Mouse (Mus musculus) c-Kit-negative CD71-positive TER-119-positive erythroid progenitor cells, embryonic 14.5 days (primary cell): ENCODE data around the gene Meiob.
A peak's percentile ranks its signal among the peaks of the same experiment; 100 is the strongest.

ENCODE experiments used
- DNase-seq: peaks from one replicate; pipeline ENCODE4 v3.0.0-alpha.2; 2013; ENCODE audit warnings: low read depth, low spot score

Gene Meiob

GRCm38 (mm10) chr17:24821351-24822280 lies 17.5 kb downstream of the Meiob start:
- DNase-seq, result no peak

DNA sequence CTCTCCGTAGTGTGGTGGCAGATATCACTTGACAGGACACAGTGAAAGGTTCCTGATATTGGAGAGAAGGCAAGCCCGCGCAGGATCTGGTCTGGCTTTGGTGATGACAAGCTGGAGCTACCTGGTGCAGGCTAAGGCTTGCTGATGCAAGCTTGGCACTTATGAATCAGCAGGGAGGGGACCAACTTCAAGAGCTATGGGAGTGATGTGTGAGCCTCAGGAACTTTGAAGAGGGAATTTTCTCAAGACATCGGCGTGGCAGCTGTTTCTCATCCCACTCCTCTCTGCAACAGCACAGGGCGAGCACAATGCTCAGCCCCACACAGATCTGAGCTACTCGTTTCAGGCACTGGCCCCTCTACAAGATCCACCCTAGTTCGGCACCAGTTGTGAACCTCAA lies 35.8 kb downstream of the Meiob start, which contains the start of gene Hagh:
Gene Hagh (plus strand): TSS at position 302 of the 400 bp plus-strand sequence.
- no peak for DNase-seq

DNA sequence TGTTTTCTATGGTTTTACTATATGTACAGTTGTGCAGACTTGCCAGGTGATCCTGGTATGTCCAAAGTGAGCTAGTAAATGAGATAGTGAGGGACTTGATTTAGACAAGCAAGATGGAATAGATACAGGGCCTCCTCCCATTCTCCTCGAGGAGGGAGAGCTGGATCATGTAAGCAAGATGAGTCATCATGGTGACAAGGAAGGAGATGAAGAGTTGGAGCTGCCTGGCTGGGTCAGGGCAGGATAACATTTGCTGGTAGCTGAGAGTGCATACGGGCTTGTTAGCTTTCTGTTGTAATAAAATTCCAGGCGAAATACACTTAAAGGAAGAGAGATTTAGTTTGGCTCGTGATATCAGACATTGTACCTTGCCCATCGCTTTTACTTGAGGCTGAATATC lies 36.3 kb downstream of the Meiob start:
- DNase-seq, result no peak

DNA sequence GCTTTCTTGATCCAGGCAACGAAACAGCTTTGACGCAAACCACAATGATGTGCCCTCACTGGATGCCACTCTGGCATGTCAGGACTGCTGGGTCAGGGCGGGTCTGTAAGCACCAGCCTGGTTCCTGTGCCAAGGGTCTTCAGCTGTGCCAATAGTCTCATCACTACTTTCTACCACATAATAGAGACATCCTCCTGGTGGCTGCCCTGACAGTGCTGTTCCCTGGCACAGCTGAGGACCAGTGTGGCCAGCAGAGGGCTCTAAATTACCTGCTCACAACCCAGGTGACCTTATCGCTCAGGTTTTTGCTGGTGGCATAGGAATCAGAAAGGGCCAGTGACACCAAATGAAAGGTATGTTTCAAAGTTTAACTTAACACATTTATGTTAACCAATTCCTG lies 37.0 kb downstream of the Meiob start:
- no peak for DNase-seq

DNA sequence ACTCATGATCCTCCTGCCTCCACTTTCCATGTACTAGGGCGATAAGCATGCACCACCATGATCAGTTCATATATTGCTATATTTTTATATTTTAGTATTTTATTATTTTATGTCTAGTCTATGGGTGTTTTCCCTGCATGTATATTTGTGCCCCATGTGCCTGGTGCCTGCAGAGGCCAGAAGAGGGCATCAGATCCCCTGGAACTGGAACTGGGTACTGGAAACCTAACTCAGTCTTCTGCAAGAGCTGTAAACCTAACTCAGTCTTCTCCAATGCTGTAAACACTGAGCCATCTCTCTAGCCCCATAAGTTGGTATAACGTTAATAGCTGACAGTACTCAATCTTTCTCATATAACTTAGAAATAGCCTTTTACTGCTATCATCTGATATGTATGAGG lies 38.5 kb downstream of the Meiob start:
- DNase-seq, result no peak

DNA sequence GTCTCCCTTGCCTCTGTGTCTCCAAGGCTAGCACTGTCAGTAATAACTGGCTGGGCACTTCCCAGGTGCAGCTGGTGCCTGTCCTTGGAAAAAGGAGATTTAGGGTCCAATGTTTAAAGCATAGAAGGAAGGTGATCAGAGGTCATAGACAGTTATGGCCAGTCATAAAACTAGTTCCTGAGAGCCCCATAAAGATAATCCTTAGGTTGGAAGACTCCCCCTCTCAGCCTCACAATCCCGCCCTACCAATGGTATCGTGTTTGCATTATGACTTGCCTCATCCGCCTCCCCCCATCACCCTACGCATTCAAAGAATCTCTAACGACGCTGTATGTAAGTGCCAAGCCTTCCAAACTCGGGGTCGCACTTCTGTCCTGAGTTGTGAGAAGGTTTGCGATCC lies 40.4 kb downstream of the Meiob start:
- no peak for DNase-seq

- DNase-seq, result no peak
Observed at GRCm38 (mm10) chr17:24847386-24847785, 43.3 kb downstream of the Meiob start.

GRCm38 (mm10) chr17:24848600-24849031 lies 44.5 kb downstream of the Meiob start:
- DNase-seq, result peak; percentile 65

GRCm38 (mm10) chr17:24849733-24850064 lies 45.6 kb downstream of the Meiob start:
- no peak for DNase-seq

DNA sequence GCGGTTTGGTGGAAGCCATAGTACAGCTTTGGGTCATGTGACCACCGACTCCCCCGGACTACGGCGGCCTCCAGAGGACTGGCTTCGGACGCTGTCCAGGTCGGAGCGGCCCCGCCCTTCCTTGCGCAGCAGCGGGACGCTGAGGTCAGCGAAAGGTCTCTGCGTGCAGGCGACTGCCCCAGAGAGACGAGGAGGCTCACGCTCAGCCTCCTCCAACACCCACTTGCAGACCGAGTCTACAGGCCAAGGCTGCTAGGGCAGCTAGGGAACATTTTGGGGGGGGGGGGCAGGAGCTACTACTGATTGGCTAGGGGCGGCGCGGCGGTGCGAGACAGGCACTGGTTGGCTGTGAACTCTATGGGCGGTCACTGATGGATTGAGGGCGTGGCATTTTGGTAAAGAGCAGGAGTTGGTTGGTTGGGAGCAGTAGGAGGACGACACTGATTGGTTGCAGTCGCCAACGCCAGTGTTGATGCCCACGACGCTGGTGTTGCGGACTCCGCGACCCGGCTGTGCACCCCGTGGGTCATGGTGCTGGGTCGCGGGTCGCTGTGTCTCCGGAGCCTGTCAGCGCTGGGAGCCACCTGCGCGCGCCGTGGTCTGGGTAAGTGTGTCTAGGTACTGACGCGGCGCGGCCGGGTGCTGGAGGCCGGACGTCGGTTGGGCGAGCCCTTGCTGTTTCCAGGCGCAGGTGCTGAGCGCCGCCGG lies 46.1 kb downstream of the Meiob start, which contains the start of gene Fahd1:
Gene Fahd1 (minus strand): TSS at position 300 of the 708 bp plus-strand sequence.
- peak; percentile 97 for DNase-seq

DNA sequence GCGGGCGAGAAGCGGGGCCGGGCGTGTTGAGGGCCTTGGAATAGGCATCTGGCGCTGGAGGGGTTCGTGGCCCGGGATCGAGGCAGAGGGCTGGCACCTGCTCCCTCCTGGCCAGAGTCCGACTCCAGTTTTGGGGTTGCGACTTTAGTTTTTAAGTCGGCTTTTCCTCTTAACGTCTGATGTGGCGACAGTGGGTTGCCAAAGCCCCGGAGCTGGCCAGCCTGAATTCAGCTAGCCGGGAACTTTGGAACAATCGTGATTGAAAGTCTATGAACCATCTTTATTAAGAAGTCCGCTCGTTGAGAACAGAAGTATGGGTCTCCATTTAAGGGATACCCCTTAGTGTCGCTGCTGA lies 46.7 kb downstream of the Meiob start:
- DNase-seq, result no peak

GRCm38 (mm10) chr17:24851381-24852125 lies 47.5 kb downstream of the Meiob start:
- no peak for DNase-seq

- DNase-seq, result no peak
Observed at GRCm38 (mm10) chr17:24855838-24856464, 51.9 kb downstream of the Meiob start.

DNA sequence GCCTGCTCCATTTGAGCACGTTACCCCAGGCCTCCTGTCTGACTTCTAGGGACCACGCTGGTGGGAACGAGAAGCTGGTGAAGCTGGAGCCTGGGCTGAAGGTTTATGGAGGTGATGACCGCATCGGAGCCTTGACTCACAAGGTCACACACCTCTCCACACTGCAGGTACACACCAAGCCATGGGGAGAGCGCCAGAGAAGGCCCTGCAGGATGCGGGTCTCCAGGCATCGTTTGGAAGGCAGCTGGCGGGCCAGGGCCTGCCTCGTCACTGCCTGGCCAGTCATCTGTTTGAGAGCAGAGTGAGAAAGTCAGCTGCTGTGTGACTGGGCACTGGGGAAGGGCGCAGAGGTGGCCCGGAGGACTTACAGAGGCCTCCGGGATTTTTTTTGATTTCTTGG lies 52.5 kb downstream of the Meiob start:
- DNase-seq, result no peak

DNA sequence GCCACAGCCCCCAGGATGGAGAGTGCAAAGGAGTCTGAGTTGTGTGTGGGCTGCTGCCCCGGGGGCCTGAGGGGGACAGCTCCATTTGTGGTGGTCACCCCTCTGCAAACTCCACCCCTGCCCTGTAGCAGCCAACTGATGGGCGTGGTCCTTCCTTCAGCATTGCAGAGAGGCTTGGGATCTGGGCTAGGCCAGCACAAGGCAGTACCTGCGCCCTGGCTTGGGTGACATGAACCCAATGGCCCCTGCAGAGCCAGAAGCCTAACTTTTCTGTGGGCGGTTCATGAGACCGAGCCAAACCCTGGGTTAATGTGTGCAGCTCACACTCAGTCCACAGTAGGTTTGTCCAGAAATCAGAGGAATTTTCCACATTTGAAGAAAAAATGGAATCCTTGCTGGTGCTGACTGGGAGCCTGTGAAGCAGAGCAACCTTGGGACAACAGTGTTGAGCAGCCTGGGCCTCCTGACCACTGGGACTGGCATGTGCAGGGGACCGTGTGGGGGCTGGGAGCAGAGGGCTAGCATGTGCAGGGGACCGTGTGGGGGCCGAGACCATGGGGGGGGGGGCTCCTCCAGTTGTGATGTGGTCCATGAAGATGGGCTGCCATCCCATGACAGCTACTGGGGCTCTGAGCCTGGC lies 53.9 kb downstream of the Meiob start:
- DNase-seq, result no peak

DNA sequence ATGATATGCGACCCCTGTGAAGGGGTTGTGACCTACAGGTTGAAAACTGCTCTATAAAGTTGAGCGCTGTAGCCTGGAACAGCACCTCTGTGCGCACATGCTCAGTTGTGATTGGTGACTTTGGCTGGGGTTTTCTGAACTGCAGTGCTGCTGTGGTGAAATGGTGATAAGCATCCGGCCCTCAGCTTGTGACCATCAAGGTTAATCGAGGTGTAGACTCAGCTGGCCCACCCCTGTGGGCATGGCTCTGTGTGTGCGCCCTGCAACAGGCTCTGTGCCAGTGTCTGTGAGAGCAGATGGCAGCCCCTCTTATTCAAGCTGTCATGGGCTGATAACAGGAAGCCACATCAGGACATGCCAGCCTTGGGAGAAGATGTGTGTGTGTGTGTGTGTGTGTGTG lies 54.9 kb downstream of the Meiob start:
- peak; percentile 70 for DNase-seq

DNA sequence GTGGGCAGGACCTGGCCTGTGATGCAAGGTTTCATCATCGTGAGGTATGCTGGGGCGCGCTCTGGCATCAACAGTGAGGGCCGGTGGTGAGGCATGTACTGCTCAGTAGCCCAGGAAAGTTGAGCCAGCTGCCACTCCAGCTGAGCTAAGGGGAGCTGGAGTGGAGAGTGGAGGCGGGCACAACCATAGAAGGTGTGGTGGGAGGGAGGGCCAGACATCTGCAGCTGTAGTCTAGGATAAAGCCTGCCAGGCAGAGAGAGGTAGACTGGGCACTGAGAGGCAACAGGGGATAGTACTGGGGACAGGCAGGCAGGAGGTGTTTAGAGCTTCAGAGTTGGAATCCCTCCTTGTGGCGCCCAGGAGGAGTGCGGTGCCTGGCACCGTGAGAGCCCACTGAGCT lies 56.0 kb downstream of the Meiob start:
- no peak for DNase-seq

- no peak for DNase-seq
Observed at GRCm38 (mm10) chr17:24861785-24862184, 57.7 kb downstream of the Meiob start.

- no peak for DNase-seq
Observed at GRCm38 (mm10) chr17:24865776-24866175, 61.7 kb downstream of the Meiob start, which contains the start of gene Igfals. Gene Igfals, plus strand, starts transcription at chr17:24865997.

- no peak for DNase-seq
Observed at GRCm38 (mm10) chr17:24867914-24868313, 63.8 kb downstream of the Meiob start.
